Mouse (Mus musculus) forebrain, embryonic 14.5 days (tissue): ENCODE data around the gene Tet1. TPM values are rescaled to one million over a fixed set of nuclear protein-coding genes. Genes with fewer than 3 reads are reported as not detected.

Experiments used
- ATAC-seq: fragments of 200-750 bp; cut with Nextera tagmentation; 2 replicates; pipeline ENCODE4 v1.8.0; 2017; ENCODE audit warnings: mild to moderate bottlenecking, moderate library complexity
- DNase-seq: peaks from one replicate; pipeline ENCODE4 v3.0.0-alpha.2; 2015; ENCODE audit warnings: low spot score
- H3K27ac ChIP-seq: fragments of 300-500 bp; sonication (generic); 2 replicates; pipeline ENCODE4 v1.5.1; 2014; ENCODE audit warnings: low read depth, mild to moderate bottlenecking, control low read depth, low read length, moderate library complexity
- H3K27me3 ChIP-seq: fragments of 300-500 bp; sonication (generic); replicated peaks from 2 replicates; pipeline ENCODE4 v1.6.1; 2014; ENCODE audit warnings: low read length, control low read depth, mixed read lengths; ENCODE audit not compliant: control insufficient read depth, insufficient read depth
- H3K36me3 ChIP-seq: fragments of 300-500 bp; sonication (generic); 2 replicates; pipeline ENCODE4 v1.6.1; 2014; ENCODE audit warnings: low read length, control low read depth; ENCODE audit not compliant: control insufficient read depth, insufficient read depth
- H3K4me1 ChIP-seq: fragments of 300-500 bp; sonication (generic); 2 replicates; pipeline ENCODE4 v1.6.1; 2014; ENCODE audit warnings: antibody characterized with exemption, low read length, control low read depth; ENCODE audit not compliant: control insufficient read depth, insufficient read depth
- H3K4me2 ChIP-seq: fragments of 300-500 bp; sonication (generic); 2 replicates; pipeline ENCODE4 v1.6.1; 2014; ENCODE audit warnings: mild to moderate bottlenecking, control low read depth, low read length
- H3K4me3 ChIP-seq: fragments of 300-500 bp; sonication (generic); 2 replicates; pipeline ENCODE4 v1.5.1; 2014; ENCODE audit warnings: low read depth, low read length, control low read depth
- H3K9ac ChIP-seq: fragments of 300-500 bp; sonication (generic); 2 replicates; pipeline ENCODE4 v1.6.1; 2014; ENCODE audit warnings: mild to moderate bottlenecking, low read length, control low read depth, moderate library complexity
- H3K9me3 ChIP-seq: fragments of 300-500 bp; sonication (generic); replicated peaks from 2 replicates; pipeline ENCODE4 v1.6.1; 2016; ENCODE audit warnings: low read length, control low read depth, mixed read lengths; ENCODE audit not compliant: control insufficient read depth
- WGBS: fragments of 180-500 bp; shearing (Covaris S2); extraction: QIAGEN DNeasy Blood & Tissue Kit; methylation state at CpG from one replicate; pipeline ENCODE4 v1.1.7; 2014; 5-methylcytosine and 5-hydroxymethylcytosine counted together
- polyA plus RNA-seq: library from polyadenylated mRNA; unstranded; fragments of >200 nt; fragmentation: Nextera tagmentation; extraction: Ambion mirVana; gene quantifications from 2 replicates; pipeline ENCODE4 v1.2.1, GENCODE M21; 2014

The Tet1 gene
- polyA plus RNA-seq, 1 experiment from 2014 or later: 25.0 TPM

DNA sequence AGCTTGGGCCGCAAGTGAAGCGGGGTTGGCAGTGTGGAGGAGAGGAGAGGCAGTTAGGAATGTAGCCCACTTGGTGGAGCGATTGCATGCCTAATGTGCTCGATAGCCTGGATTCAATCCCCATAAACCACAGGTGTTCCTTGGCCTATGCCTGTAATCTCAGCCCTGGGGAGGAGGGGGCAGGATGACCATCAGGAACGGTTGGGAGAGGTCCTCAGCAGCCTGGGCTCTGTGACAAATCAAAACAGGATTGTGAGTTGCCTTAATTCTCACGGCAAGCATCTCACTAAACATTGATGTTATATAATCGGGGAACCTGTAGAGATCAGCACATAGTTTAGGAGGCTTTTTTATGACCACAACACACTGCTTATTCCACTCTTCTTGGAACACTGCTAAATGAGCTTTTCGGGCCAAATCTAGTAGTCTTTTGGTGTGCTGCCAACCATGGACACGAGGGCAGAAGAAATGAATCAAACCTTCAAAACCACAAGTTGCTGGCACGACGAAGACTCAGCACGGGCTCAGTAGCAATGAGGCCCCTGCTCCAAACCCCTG is 61.6 kb downstream of the Tet1 start:
- peak; percentile 51 for DNase-seq
- no peak overlapping the region for H3K9ac ChIP-seq
- no peaks in the 10 kb centered on the region for H3K4me1 ChIP-seq
- H3K27me3 ChIP-seq: no peaks in the 10 kb centered on the region
- H3K4me3 ChIP-seq: no peak overlapping the region
- ATAC-seq: peak; percentile 62; the same call in 1 of the 2 replicates
- no peaks in the 10 kb centered on the region for H3K36me3 ChIP-seq
- 55% methylated on average over 12 of the region's 12 CpGs for WGBS
- no peak overlapping the region for H3K4me2 ChIP-seq
- no peaks in the 10 kb centered on the region for H3K9me3 ChIP-seq
- H3K27ac ChIP-seq: peak overlapping the region; percentile 39; the same call in 1 of the 2 replicates

DNA sequence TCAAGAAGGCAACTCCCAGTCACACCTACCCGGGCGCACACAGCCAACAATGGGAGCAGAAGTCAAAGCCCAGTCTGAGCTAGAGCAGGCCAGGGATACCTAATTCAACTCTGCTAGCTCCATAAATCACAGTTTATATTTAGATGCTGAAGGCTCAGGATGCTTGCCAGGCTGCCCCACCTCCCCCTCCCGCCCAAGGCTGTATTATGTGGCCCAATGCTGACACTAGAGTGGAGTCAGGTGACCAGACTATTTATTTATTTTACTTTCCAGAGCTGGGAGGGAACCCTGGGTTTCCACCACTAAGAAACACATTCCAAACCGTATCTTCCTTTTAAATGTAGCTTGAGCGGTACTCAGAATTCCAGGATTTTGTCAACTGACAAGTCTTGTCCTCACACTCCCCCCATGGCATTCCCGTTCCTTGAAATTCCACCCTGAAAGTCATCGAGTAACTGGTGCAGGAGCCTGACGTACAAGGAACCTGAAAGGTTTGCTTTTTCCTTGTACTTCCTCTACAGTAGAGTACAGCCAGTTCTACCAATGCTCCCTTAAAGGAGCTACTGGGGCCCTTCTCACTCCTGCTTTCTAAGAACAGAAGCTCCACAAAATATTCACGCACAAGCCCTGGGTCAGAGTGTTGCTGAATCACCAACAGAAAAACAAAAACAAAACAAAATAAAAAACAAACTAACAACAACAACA is 64.9 kb downstream of the Tet1 start:
- Histone ChIP-seq H3K4me2 (no peak overlapping the region), H3K9ac (no peak overlapping the region), H3K9me3 (no peaks in the 10 kb centered on the region), H3K27ac (no peak overlapping the region), H3K27me3 (no peaks in the 10 kb centered on the region), H3K4me1 (no peaks in the 10 kb centered on the region), H3K4me3 (no peak overlapping the region), H3K36me3 (peaks cover 12% of the 10 kb centered on the region; the same call in 1 of the 2 replicates)
- WGBS: 88% methylated on average over 9 of the region's 9 CpGs
- ATAC-seq: no peak
- DNase-seq: no peak

DNA sequence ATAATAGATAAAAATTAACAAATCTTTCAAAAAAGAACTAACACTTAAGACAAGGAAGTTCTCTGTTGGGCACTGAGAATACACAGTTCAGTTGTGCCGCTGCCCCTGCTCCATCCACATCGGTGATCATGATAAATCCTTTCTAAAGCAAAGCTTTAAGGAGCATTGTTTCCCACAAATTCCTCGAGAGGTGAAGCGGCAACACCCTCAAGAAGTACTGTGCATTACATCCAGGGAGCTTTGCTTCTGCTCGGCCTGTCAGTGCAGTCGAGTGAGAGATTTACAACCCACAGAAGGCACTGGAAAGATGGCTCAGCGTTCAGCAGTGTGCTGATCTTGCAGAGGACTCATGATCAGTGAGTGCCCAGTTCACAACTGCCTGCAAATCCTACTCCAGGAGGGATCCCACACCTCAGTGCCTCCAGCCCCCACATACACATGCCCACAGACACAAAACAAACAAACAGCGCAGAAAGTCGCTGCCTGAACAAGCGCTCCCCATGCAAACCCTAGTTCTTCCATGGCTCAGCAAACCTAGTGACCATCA is 66.8 kb downstream of the Tet1 start:
- no peak overlapping the region for H3K4me2 ChIP-seq
- ATAC-seq (no peak), DNase-seq (no peak)
- H3K9ac ChIP-seq: no peak overlapping the region
- H3K9me3 ChIP-seq: no peaks in the 10 kb centered on the region
- H3K4me3 ChIP-seq: no peak overlapping the region
- 70% methylated on average over 10 of the region's 10 CpGs for WGBS
- peaks cover 26% of the 10 kb centered on the region for H3K36me3 ChIP-seq
- no peak overlapping the region for H3K27ac ChIP-seq
- no peaks in the 10 kb centered on the region for H3K27me3 ChIP-seq
- H3K4me1 ChIP-seq: no peaks in the 10 kb centered on the region

DNA sequence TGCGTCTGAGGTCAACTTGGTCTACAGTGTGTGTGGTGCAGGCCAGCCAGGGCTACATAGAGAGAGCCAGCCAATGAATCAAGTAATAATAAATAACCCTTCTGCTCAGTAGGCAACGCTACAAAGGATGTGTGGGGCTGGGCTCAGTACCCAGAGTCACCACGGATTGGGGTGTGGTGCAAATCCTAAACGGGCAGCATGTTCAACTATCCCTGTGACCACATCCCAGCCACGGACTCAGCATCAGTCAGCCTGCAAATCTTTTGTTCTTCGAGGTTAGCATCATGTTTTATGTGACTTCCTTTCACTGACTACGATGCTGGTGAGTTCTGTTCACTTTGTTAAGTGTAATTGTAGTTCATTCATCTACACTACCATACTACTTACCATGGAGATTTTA is 68.1 kb downstream of the Tet1 start:
- no peaks in the 10 kb centered on the region for H3K4me1 ChIP-seq
- WGBS: 94% methylated on average over 7 of the region's 7 CpGs
- H3K9me3 ChIP-seq: no peaks in the 10 kb centered on the region
- no peak overlapping the region for H3K4me2 ChIP-seq
- ATAC-seq: no peak
- peaks cover 26% of the 10 kb centered on the region for H3K36me3 ChIP-seq
- H3K9ac ChIP-seq: no peak overlapping the region
- DNase-seq: no peak
- no peak overlapping the region for H3K4me3 ChIP-seq
- H3K27me3 ChIP-seq: no peaks in the 10 kb centered on the region
- no peak overlapping the region for H3K27ac ChIP-seq

DNA sequence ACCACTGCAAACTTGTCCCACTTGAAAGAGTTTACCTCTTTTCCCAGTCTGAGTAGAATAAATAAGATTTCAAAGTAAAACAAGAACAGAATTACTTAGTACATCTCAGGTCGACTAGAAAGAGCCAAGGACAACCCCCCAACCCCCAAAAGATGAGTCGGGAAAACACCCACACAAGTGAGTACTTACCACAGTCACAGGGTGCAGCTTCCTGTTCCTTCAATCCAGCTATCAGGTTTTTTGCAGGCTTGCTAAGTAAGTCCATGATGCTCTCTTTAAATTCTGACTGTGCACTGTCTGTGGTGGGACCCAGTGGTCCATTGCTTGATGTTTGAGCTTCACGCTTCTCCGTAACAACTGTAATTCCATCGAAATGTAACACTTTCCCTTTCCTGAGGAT is 70.8 kb downstream of the Tet1 start:
- 90% methylated on average over 5 of the region's 5 CpGs for WGBS
- H3K36me3 ChIP-seq: peaks cover 31% of the 10 kb centered on the region

DNA sequence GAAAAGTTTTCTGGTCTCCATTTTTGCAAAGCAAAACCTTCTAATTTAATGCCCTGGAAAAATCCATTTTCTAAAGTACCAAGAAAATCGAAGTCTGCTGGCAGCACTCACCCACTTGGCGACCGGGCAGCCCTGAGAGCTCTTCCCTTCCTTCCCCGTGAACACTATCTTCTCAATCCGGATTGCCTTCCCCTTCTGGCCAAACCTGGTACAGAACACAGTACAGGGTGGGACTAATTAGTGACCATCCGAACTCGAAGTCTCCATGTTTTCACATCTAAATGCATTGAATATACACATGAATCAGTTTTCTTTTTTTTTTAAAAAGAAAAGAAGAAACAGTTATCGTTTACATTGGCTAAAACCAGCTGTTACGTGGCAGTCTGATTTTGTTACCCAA is 76.0 kb downstream of the Tet1 start:
- H3K4me3 ChIP-seq: no peak overlapping the region
- no peaks in the 10 kb centered on the region for H3K27me3 ChIP-seq
- DNase-seq: no peak
- no peaks in the 10 kb centered on the region for H3K9me3 ChIP-seq
- peaks cover 20% of the 10 kb centered on the region; the same call in 1 of the 2 replicates for H3K36me3 ChIP-seq
- 88% methylated on average over 9 of the region's 9 CpGs for WGBS
- ATAC-seq: no peak
- H3K4me1 ChIP-seq: no peaks in the 10 kb centered on the region
- no peak overlapping the region for H3K27ac ChIP-seq
- H3K9ac ChIP-seq: no peak overlapping the region
- H3K4me2 ChIP-seq: no peak overlapping the region

More for the DNA sequence above, 70.8 kb downstream of the Tet1 start:
- ATAC-seq (no peak), DNase-seq (no peak)
- Histone ChIP-seq H3K4me2 (no peak overlapping the region), H3K27me3 (no peaks in the 10 kb centered on the region), H3K9me3 (no peaks in the 10 kb centered on the region), H3K9ac (no peak overlapping the region), H3K27ac (no peak overlapping the region), H3K4me1 (no peaks in the 10 kb centered on the region), H3K4me3 (no peak overlapping the region)

DNA sequence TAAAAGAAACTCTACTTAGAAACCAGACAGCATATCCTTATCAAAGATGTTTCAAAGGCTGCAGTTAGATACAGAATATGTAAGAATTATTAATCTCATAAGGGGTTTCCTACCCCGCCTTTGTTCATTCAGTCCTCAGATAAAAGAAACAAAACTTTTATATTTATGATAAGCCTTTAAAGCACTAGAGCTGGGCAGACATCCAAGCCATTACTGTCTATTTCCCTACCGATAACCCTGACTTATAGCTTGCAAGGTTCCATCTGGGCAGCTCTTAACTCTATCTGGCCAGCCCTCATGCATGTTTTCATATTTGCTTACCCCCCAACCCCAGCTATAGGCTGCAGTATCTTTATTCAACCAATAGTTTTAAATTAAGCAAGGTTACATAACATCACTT is 77.2 kb downstream of the Tet1 start:
- WGBS: 95% methylated on average over 2 of the region's 2 CpGs

DNA sequence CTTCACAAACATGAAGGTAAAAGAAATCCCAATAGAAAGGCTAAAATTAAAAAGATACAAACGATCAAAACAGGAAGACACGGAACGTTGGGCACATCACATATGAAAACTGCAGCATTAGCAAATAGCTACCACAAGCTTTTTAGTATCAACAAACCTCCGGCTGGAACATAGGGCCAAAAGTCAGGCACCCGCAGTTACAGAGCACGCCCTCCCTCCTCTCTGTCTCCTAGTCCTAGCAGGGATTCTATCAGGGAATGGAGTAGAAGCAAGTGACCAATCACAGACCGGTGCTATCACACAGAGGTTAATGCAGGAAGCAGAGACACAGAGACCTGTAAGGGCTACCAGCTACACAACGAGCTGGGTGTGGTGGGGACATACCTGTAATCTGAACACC is 84.3 kb downstream of the Tet1 start:
- 91% methylated on average over 8 of the region's 8 CpGs for WGBS
- H3K4me1 ChIP-seq: no peaks in the 10 kb centered on the region
- no peaks in the 10 kb centered on the region for H3K9me3 ChIP-seq
- DNase-seq: no peak
- no peaks in the 10 kb centered on the region for H3K27me3 ChIP-seq
- ATAC-seq: no peak
- no peak overlapping the region for H3K4me2 ChIP-seq
- H3K9ac ChIP-seq: no peak overlapping the region
- H3K4me3 ChIP-seq: no peak overlapping the region
- H3K36me3 ChIP-seq: peaks cover 28% of the 10 kb centered on the region
- no peak overlapping the region for H3K27ac ChIP-seq

More for the DNA sequence above, 77.2 kb downstream of the Tet1 start:
- Histone ChIP-seq H3K4me2 (no peak overlapping the region), H3K4me1 (no peaks in the 10 kb centered on the region), H3K9me3 (no peaks in the 10 kb centered on the region), H3K4me3 (no peak overlapping the region), H3K9ac (no peak overlapping the region), H3K27ac (no peak overlapping the region), H3K27me3 (no peaks in the 10 kb centered on the region), H3K36me3 (peaks cover 15% of the 10 kb centered on the region; the same call in 1 of the 2 replicates)
- ATAC-seq (no peak), DNase-seq (no peak)

DNA sequence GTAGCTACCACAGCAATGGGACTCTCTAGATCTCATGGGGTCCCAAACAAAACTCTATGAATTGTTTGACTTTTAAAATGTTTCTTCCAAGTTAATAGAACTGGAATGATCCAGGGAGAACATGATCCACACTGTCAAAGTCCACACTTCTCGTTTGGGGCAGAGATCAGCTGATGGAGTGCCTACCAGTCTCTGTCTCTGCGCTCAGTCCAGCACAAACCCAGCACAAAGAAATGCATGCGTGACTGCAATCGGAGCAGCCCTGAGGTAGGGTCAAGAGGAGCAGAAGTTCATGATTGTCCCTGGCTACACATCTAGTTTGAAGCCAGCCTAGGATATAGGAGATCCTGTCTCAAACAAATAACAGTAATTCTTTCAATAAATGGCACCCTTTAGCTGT is 85.4 kb downstream of the Tet1 start:
- H3K4me1 ChIP-seq: no peaks in the 10 kb centered on the region
- peaks cover 35% of the 10 kb centered on the region for H3K36me3 ChIP-seq
- no peak overlapping the region for H3K9ac ChIP-seq
- 87% methylated on average over 4 of the region's 4 CpGs for WGBS
- H3K27me3 ChIP-seq: no peaks in the 10 kb centered on the region
- no peak overlapping the region for H3K4me2 ChIP-seq
- ATAC-seq: no peak
- no peak for DNase-seq
- H3K27ac ChIP-seq: no peak overlapping the region
- no peak overlapping the region for H3K4me3 ChIP-seq
- H3K9me3 ChIP-seq: no peaks in the 10 kb centered on the region
